Mouse (Mus musculus): ENCODE results near the gene Bcas3. TPM values are rescaled to one million over a fixed set of nuclear protein-coding genes. Genes with fewer than 3 reads are reported as not detected.
A peak's percentile ranks its signal among the peaks of the same experiment; 100 is the strongest.

The Bcas3 gene
- polyA plus RNA-seq, 1 experiment from 2014 or later: 13.6 TPM

DNA sequence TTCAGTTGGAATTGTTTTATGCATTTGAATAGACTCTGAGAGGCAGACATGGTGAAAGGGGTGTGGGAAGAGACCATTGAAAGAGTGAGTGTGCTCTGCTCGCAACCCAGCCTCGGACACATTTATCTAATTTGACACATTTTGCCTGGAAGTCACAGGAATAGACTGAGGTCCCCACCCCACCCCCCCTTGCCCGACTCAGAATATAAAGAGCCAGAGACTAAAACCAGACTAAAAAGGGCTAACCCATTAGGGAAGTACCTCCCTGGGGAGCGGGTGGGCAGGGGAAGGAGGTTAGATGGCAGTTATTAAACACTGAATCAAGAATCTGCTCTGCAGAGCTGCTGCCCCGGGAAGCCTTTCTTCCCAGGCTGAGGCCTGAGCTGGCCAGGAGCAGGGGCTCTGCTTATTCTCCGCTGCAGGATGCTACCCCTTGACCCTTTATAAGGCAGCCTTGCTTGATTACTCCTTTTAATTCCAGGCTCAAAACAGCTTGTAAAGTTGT, 367.4 kb downstream of the Bcas3 start:
- ATAC-seq: peak; percentile 69
- 22% methylated on average over 6 of the region's 6 CpGs for WGBS (ENCODE audit: insufficient replicate concordance)
- Histone ChIP-seq H3K4me3 (ENCODE audit: low read depth, low read length) (no peak overlapping the region), H3K27me3 (ENCODE audit: insufficient read depth, low read length) (no peaks in the 10 kb centered on the region), H3K4me2 (ENCODE audit: low read depth, low read length) (no peak overlapping the region), H3K4me1 (ENCODE audit: insufficient read depth) (peaks cover 2% of the 10 kb centered on the region; the same call in 1 of the 2 replicates), H3K9ac (replicated peaks) (no peak overlapping the region), H3K9me3 (ENCODE audit: low read length) (no peaks in the 10 kb centered on the region), H3K36me3 (replicated peaks; ENCODE audit: insufficient read depth, low read length) (no peaks in the 10 kb centered on the region), H3K27ac (ENCODE audit: low read depth) (peak overlapping the region; percentile 23; the same call in 1 of the 2 replicates)
- TF ChIP-seq CTCF (IDR thresholded peaks at IDR 0.05; ENCODE audit: low read depth) (no peak), EP300 (IDR thresholded peaks at IDR 0.05; ENCODE audit: low read depth) (no peak)
- DNase-seq: no peak

GRCm38 (mm10) chr11:85721986-85722385, 369.0 kb downstream of the Bcas3 start:
- ATAC-seq (no peak), DNase-seq (no peak)
- 83% methylated on average over 4 of the region's 4 CpGs for WGBS (ENCODE audit: insufficient replicate concordance)
- Histone ChIP-seq H3K9ac (replicated peaks) (no peak overlapping the region), H3K36me3 (replicated peaks; ENCODE audit: insufficient read depth, low read length) (no peaks in the 10 kb centered on the region), H3K27me3 (ENCODE audit: insufficient read depth, low read length) (no peaks in the 10 kb centered on the region), H3K27ac (ENCODE audit: low read depth) (no peak overlapping the region), H3K4me3 (ENCODE audit: low read depth, low read length) (no peak overlapping the region), H3K9me3 (ENCODE audit: low read length) (no peaks in the 10 kb centered on the region), H3K4me1 (ENCODE audit: insufficient read depth) (peaks cover 2% of the 10 kb centered on the region; the same call in 1 of the 2 replicates), H3K4me2 (ENCODE audit: low read depth, low read length) (no peak overlapping the region)
- no peak for TF ChIP-seq EP300 (IDR thresholded peaks at IDR 0.05; ENCODE audit: low read depth)
- no peak for TF ChIP-seq CTCF (IDR thresholded peaks at IDR 0.05; ENCODE audit: low read depth)

- 53% methylated on average over 6 of the region's 6 CpGs for WGBS (ENCODE audit: insufficient replicate concordance)
- Histone ChIP-seq H3K27ac (ENCODE audit: low read depth) (no peak overlapping the region), H3K9me3 (ENCODE audit: low read length) (no peaks in the 10 kb centered on the region), H3K4me3 (ENCODE audit: low read depth, low read length) (no peak overlapping the region), H3K27me3 (ENCODE audit: insufficient read depth, low read length) (no peaks in the 10 kb centered on the region), H3K4me2 (ENCODE audit: low read depth, low read length) (no peak overlapping the region), H3K9ac (replicated peaks) (no peak overlapping the region), H3K36me3 (replicated peaks; ENCODE audit: insufficient read depth, low read length) (no peaks in the 10 kb centered on the region), H3K4me1 (ENCODE audit: insufficient read depth) (peaks cover 2% of the 10 kb centered on the region; the same call in 1 of the 2 replicates)
- no peak for TF ChIP-seq CTCF (IDR thresholded peaks at IDR 0.05; ENCODE audit: low read depth)
- no peak for TF ChIP-seq EP300 (IDR thresholded peaks at IDR 0.05; ENCODE audit: low read depth)
- DNase-seq (no peak), ATAC-seq (no peak)
These were observed 371.2 kb downstream of the Bcas3 start for GRCm38 (mm10) chr11:85724159-85724558.

DNA sequence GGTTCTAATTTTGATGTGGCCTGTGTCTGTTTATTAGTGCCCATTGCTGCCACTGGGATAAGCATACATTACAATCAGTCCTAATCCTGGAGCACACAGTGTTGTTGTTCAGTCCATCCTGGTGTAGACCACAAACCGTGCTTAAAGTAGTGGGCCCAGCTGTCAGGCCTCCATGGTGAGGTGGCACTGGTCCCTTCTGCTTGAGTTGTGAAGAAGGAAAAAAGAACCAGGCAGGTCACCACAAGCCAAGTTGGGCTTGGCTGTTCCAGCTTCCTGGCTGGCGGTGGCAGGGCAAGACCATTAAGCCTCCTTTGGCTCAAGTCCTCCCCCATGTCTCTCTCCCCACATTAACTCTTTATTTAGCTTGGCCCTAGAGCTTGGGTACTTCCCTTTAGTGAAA, 376.8 kb downstream of the Bcas3 start:
- no peak for TF ChIP-seq CTCF (IDR thresholded peaks at IDR 0.05; ENCODE audit: low read depth)
- no peak for TF ChIP-seq EP300 (IDR thresholded peaks at IDR 0.05; ENCODE audit: low read depth)
- H3K4me1 ChIP-seq (ENCODE audit: insufficient read depth): no peaks in the 10 kb centered on the region

GRCm38 (mm10) chr11:85732462-85733012, 379.6 kb downstream of the Bcas3 start:
- DNase-seq (no peak), ATAC-seq (no peak)
- no peak overlapping the region for H3K4me2 ChIP-seq (ENCODE audit: low read depth, low read length)

More for the DNA sequence above, 376.8 kb downstream of the Bcas3 start:
- WGBS (ENCODE audit: insufficient replicate concordance): 73% methylated on average over 2 of the region's 2 CpGs
- Histone ChIP-seq H3K27ac (ENCODE audit: low read depth) (no peak overlapping the region), H3K36me3 (replicated peaks; ENCODE audit: insufficient read depth, low read length) (no peaks in the 10 kb centered on the region), H3K4me3 (ENCODE audit: low read depth, low read length) (no peak overlapping the region), H3K9ac (replicated peaks) (no peak overlapping the region), H3K9me3 (ENCODE audit: low read length) (no peaks in the 10 kb centered on the region), H3K4me2 (ENCODE audit: low read depth, low read length) (no peak overlapping the region), H3K27me3 (ENCODE audit: insufficient read depth, low read length) (0 out of 2 replicates have a peak, but pooled peaks cover 2% of the 10 kb centered on the region)
- DNase-seq (no peak), ATAC-seq (no peak)

GRCm38 (mm10) chr11:85733577-85733976, 380.6 kb downstream of the Bcas3 start:
- Histone ChIP-seq H3K9ac (replicated peaks) (no peak overlapping the region), H3K9me3 (ENCODE audit: low read length) (no peaks in the 10 kb centered on the region), H3K27ac (ENCODE audit: low read depth) (no peak overlapping the region), H3K4me3 (ENCODE audit: low read depth, low read length) (no peak overlapping the region), H3K4me1 (ENCODE audit: insufficient read depth) (no peaks in the 10 kb centered on the region), H3K27me3 (ENCODE audit: insufficient read depth, low read length) (0 out of 2 replicates have a peak, but pooled peaks cover 2% of the 10 kb centered on the region), H3K4me2 (ENCODE audit: low read depth, low read length) (no peak overlapping the region), H3K36me3 (replicated peaks; ENCODE audit: insufficient read depth, low read length) (no peaks in the 10 kb centered on the region)
- 75% methylated on average over 3 of the region's 3 CpGs for WGBS (ENCODE audit: insufficient replicate concordance)
- DNase-seq: no peak
- ATAC-seq: no peak
- TF ChIP-seq EP300 (IDR thresholded peaks at IDR 0.05; ENCODE audit: low read depth) (no peak), CTCF (IDR thresholded peaks at IDR 0.05; ENCODE audit: low read depth) (peak; percentile 60)

More at GRCm38 (mm10) chr11:85732462-85733012, 379.6 kb downstream of the Bcas3 start:
- no peak overlapping the region for H3K4me3 ChIP-seq (ENCODE audit: low read depth, low read length)
- no peaks in the 10 kb centered on the region for H3K4me1 ChIP-seq (ENCODE audit: insufficient read depth)
- WGBS (ENCODE audit: insufficient replicate concordance): 56% methylated on average over 4 of the region's 4 CpGs
- no peak overlapping the region for H3K27ac ChIP-seq (ENCODE audit: low read depth)
- H3K36me3 ChIP-seq (replicated peaks; ENCODE audit: insufficient read depth, low read length): no peaks in the 10 kb centered on the region
- no peaks in the 10 kb centered on the region for H3K9me3 ChIP-seq (ENCODE audit: low read length)
- H3K27me3 ChIP-seq (ENCODE audit: insufficient read depth, low read length): 0 out of 2 replicates have a peak, but pooled peaks cover 2% of the 10 kb centered on the region
- H3K9ac ChIP-seq (replicated peaks): no peak overlapping the region
- no peak for TF ChIP-seq EP300 (IDR thresholded peaks at IDR 0.05; ENCODE audit: low read depth)
- no peak for TF ChIP-seq CTCF (IDR thresholded peaks at IDR 0.05; ENCODE audit: low read depth)
